Mouse (Mus musculus) kidney, embryonic 15.5 days (tissue): ENCODE data around the gene A930018P22Rik. TPM values are rescaled to one million over a fixed set of nuclear protein-coding genes. Genes with fewer than 3 reads are reported as not detected.

Experiments
- ATAC-seq: fragments of 200-750 bp; cut with Nextera tagmentation; replicated peaks from 2 replicates; pipeline ENCODE4 v1.8.0; 2017; ENCODE audit warnings: moderate TSS enrichment; ENCODE audit not compliant: low FRiP score
- H3K27ac ChIP-seq: fragments of 300-500 bp; sonication (generic); 2 replicates; pipeline ENCODE4 v1.5.1; 2015; ENCODE audit warnings: mild to moderate bottlenecking, inconsistent platforms
- H3K27me3 ChIP-seq: fragments of 300-500 bp; sonication (generic); 2 replicates; pipeline ENCODE4 v1.6.1; 2015; ENCODE audit warnings: inconsistent platforms
- H3K36me3 ChIP-seq: fragments of 300-500 bp; sonication (generic); 2 replicates; pipeline ENCODE4 v1.6.1; 2015; ENCODE audit warnings: inconsistent platforms
- H3K4me1 ChIP-seq: fragments of 300-500 bp; sonication (generic); 2 replicates; pipeline ENCODE4 v1.6.1; 2015; ENCODE audit warnings: inconsistent platforms
- H3K4me2 ChIP-seq: fragments of 300-500 bp; sonication (generic); 2 replicates; pipeline ENCODE4 v1.6.1; 2015; ENCODE audit warnings: moderate library complexity, mild to moderate bottlenecking, inconsistent platforms
- H3K4me3 ChIP-seq: fragments of 300-500 bp; sonication (generic); replicated peaks from 2 replicates; pipeline ENCODE4 v1.5.1; 2015; ENCODE audit warnings: mild to moderate bottlenecking, inconsistent platforms
- H3K9ac ChIP-seq: fragments of 300-500 bp; sonication (generic); 2 replicates; pipeline ENCODE4 v1.6.1; 2015; ENCODE audit warnings: mild to moderate bottlenecking, inconsistent platforms
- H3K9me3 ChIP-seq: fragments of 300-500 bp; sonication (generic); replicated peaks from 2 replicates; pipeline ENCODE4 v1.6.1; 2016; ENCODE audit warnings: inconsistent platforms
- WGBS: fragments of 180-500 bp; shearing (Covaris S2); methylation state at CpG from one replicate; pipeline ENCODE4 v1.1.7; 2015; ENCODE audit warnings: mixed read lengths; 5-methylcytosine and 5-hydroxymethylcytosine counted together
- polyA plus RNA-seq: library from polyadenylated mRNA; unstranded; fragments of >200 nt; fragmentation: Nextera tagmentation; extraction: Ambion mirVana; gene quantifications from 2 replicates; pipeline ENCODE4 v1.2.1, GENCODE M21; 2015

Gene A930018P22Rik
- polyA plus RNA-seq, 1 experiment from 2014 or later: 0.19 TPM

- Histone ChIP-seq H3K36me3 (no peaks in the 10 kb centered on the region), H3K4me2 (no peak overlapping the region), H3K9me3 (no peaks in the 10 kb centered on the region), H3K4me3 (no peak overlapping the region), H3K27me3 (no peaks in the 10 kb centered on the region), H3K27ac (no peak overlapping the region), H3K4me1 (peaks cover 5% of the 10 kb centered on the region), H3K9ac (no peak overlapping the region)
- no peak for ATAC-seq
- WGBS: 87% methylated on average over 17 of the region's 17 CpGs
Observed at GRCm38 (mm10) chr2:104168186-104168896, 45.8 kb downstream of the A930018P22Rik start.

- H3K36me3 ChIP-seq: no peaks in the 10 kb centered on the region
- H3K4me3 ChIP-seq: no peak overlapping the region
- no peak for ATAC-seq
- WGBS: 62% methylated on average over 11 of the region's 11 CpGs
- no peak overlapping the region for H3K4me2 ChIP-seq
- no peak overlapping the region for H3K27ac ChIP-seq
- no peaks in the 10 kb centered on the region for H3K27me3 ChIP-seq
- H3K4me1 ChIP-seq: peaks cover 17% of the 10 kb centered on the region
- no peak overlapping the region for H3K9ac ChIP-seq
- H3K9me3 ChIP-seq: no peaks in the 10 kb centered on the region
Observed at GRCm38 (mm10) chr2:104172695-104173348, 50.3 kb downstream of the A930018P22Rik start.

- Histone ChIP-seq H3K27ac (no peak overlapping the region), H3K4me3 (no peak overlapping the region), H3K36me3 (no peaks in the 10 kb centered on the region), H3K27me3 (no peaks in the 10 kb centered on the region), H3K4me1 (peaks cover 17% of the 10 kb centered on the region), H3K9me3 (no peaks in the 10 kb centered on the region), H3K9ac (no peak overlapping the region), H3K4me2 (no peak overlapping the region)
- 95% methylated on average over 3 of the region's 3 CpGs for WGBS
- ATAC-seq: no peak
Observed at GRCm38 (mm10) chr2:104173431-104173830, 50.9 kb downstream of the A930018P22Rik start.

Other genes with a start within 250 kb of the A930018P22Rik start
- gene Lmo2, start 164.8 kb upstream of the A930018P22Rik start, polyA plus RNA-seq: 32.1 and 33.3 TPM in 2 replicates
- 54.3 and 56.6 TPM in 2 replicates for gene Fbxo3, start 95.0 kb upstream of the A930018P22Rik start, polyA plus RNA-seq
- gene 4931422A03Rik, start 94.4 kb upstream of the A930018P22Rik start, polyA plus RNA-seq: 1.8 and 2.1 TPM in 2 replicates
- gene Gm10912, start 56.9 kb upstream of the A930018P22Rik start, polyA plus RNA-seq: not detected in 2 replicates
- gene Gm10799, start 54.2 kb upstream of the A930018P22Rik start, polyA plus RNA-seq: not detected in 2 replicates
- 6.9 and 7.3 TPM in 2 replicates for gene Cd59b, start 52.9 kb upstream of the A930018P22Rik start, polyA plus RNA-seq
- 39.8 and 41.6 TPM in 2 replicates for gene Cd59a, start 27.0 kb upstream of the A930018P22Rik start, polyA plus RNA-seq